Mouse (Mus musculus) layer of hippocampus, postnatal 10 days (tissue): ENCODE measurements around the gene Tpcn1. TPM values are rescaled to one million over a fixed set of nuclear protein-coding genes. Genes with fewer than 3 reads are reported as not detected.

Source experiments
- DNase-seq, 2 experiments: peaks; one replicate each; pipeline ENCODE4 v3.0.0; 2021; ENCODE audit warnings: low spot score in 2 of 2
- total RNA-seq, 2 experiments: library from RNA; stranded (reverse); gene quantifications; 2 replicates each; pipeline ENCODE4 v1.2.3; 2021

Tpcn1 gene
- total RNA-seq, 2 experiments from 2014 or later, result 44.1 to 47.4 TPM

- peak; percentile 71 to 79 for DNase-seq
Observed at GRCm38 (mm10) chr5:120490679-120491192, 97.7 kb downstream of the Tpcn1 start.

- no peak for DNase-seq
Observed at GRCm38 (mm10) chr5:120487844-120488243, 100.6 kb downstream of the Tpcn1 start.

Other genes with a start within 250 kb of the Tpcn1 start
- under 1 TPM; 0.50 to 0.67 TPM for gene Lhx5, start 157.0 kb downstream of the Tpcn1 start, total RNA-seq
- gene Sdsl, start 115.9 kb downstream of the Tpcn1 start, total RNA-seq, result 1 to 10 TPM; 6.1 to 7.1 TPM
- gene Sds, start 112.1 kb downstream of the Tpcn1 start, total RNA-seq, result not detected
- gene Plbd2, start 85.0 kb downstream of the Tpcn1 start, total RNA-seq, result 10 to 100 TPM; 63.2 to 66.8 TPM
- gene Slc8b1, start 77.5 kb downstream of the Tpcn1 start, total RNA-seq, result 1 to 10 TPM; 5.5 to 5.7 TPM
- 1 to 10 TPM in 1 of 2 experiments, under 1 TPM in 1; 0.91 to 1.2 TPM for gene Iqcd, start 343 bp upstream of the Tpcn1 start, total RNA-seq
- 10 to 100 TPM; 24.1 to 27.3 TPM for gene Rita1, start 23.9 kb upstream of the Tpcn1 start, total RNA-seq
- gene Ddx54, start 24.1 kb upstream of the Tpcn1 start, total RNA-seq, result 10 to 100 TPM; 45.0 to 45.1 TPM
- gene Cfap73, start 45.6 kb upstream of the Tpcn1 start, total RNA-seq, result under 1 TPM; 0.76 to 0.80 TPM
- gene Rasal1, start 60.1 kb upstream of the Tpcn1 start, total RNA-seq, result 100 to 1,000 TPM in 1 of 2 experiments, 10 to 100 TPM in 1; 77.2 to 112 TPM
- 10 to 100 TPM; 87.6 to 93.3 TPM for gene Dtx1, start 123.3 kb upstream of the Tpcn1 start, total RNA-seq
- under 1 TPM in 1 of 2 experiments, not detected in 1; 0.18 TPM for gene Oas2, start 161.2 kb upstream of the Tpcn1 start, total RNA-seq
- gene Oas3, start 189.0 kb upstream of the Tpcn1 start, total RNA-seq, result under 1 TPM; 0.33 to 0.37 TPM
- not detected for gene Oas1e, start 206.9 kb upstream of the Tpcn1 start, total RNA-seq
- gene Oas1c, start 223.8 kb upstream of the Tpcn1 start, total RNA-seq, result 1 to 10 TPM in 1 of 2 experiments, under 1 TPM in 1; 0.47 to 1.0 TPM